Mouse (Mus musculus) spleen, adult 2 months (tissue): ENCODE measurements at regions not wholly inside any gene's neighbourhood (a gene's known extent, or its start where the extent isn't known, plus 50 kb on each side); places are given as distances from the start of the nearest gene placed in this dataset.

Experiments
- DNase-seq, 2 experiments: peaks; one replicate each; pipeline versions ENCODE4 v3.0.0 to v3.0.0-alpha.2; 2012 to 2021; ENCODE audit warnings: low spot score in 2 of 2, low read depth in 1 of 2
- H3K27ac ChIP-seq: fragments of 200-500 bp; 2 replicates; pipeline ENCODE4 v1.5.1; 2012; ENCODE audit warnings: low read length, inconsistent platforms; ENCODE audit not compliant: insufficient read depth
- H3K27me3 ChIP-seq: fragments of 200-500 bp; 2 replicates; pipeline ENCODE4 v1.6.1; 2012; ENCODE audit warnings: mild to moderate bottlenecking, moderate library complexity, low read length, inconsistent platforms; ENCODE audit not compliant: control insufficient read depth, insufficient read depth
- H3K36me3 ChIP-seq: fragments of 200-500 bp; 2 replicates; pipeline ENCODE4 v1.6.1; 2012; ENCODE audit warnings: mild to moderate bottlenecking, low read length, inconsistent platforms; ENCODE audit not compliant: control insufficient read depth, insufficient read depth
- H3K4me1 ChIP-seq: fragments of 200-500 bp; 2 replicates; pipeline ENCODE4 v1.6.1; 2011; ENCODE audit warnings: inconsistent platforms; ENCODE audit not compliant: control insufficient read depth, insufficient read depth, insufficient read length
- H3K4me3 ChIP-seq: fragments of 200-500 bp; 2 replicates; pipeline ENCODE4 v1.5.1; 2011; ENCODE audit warnings: mild to moderate bottlenecking, inconsistent platforms; ENCODE audit not compliant: insufficient read depth, insufficient read length; ENCODE audit errors: extremely low read depth
- CTCF ChIP-seq: fragments of 200-500 bp; IDR thresholded peaks from 2 replicates; pipeline ENCODE4 v1.5.1; 2011; ENCODE audit warnings: mild to moderate bottlenecking, inconsistent platforms; ENCODE audit not compliant: insufficient read depth, insufficient read length, insufficient replicate concordance; ENCODE audit errors: extremely low read depth
- POLR2A ChIP-seq: fragments of 200-500 bp; IDR thresholded peaks from 2 replicates; pipeline ENCODE4 v1.6.1; 2011; ENCODE audit warnings: low read depth, low read length, inconsistent platforms
- WGBS: fragments of 180-500 bp; shearing (Covaris S2); methylation state at CpG from one replicate; pipeline ENCODE4 v1.1.7; 2018; 5-methylcytosine and 5-hydroxymethylcytosine counted together

DNA sequence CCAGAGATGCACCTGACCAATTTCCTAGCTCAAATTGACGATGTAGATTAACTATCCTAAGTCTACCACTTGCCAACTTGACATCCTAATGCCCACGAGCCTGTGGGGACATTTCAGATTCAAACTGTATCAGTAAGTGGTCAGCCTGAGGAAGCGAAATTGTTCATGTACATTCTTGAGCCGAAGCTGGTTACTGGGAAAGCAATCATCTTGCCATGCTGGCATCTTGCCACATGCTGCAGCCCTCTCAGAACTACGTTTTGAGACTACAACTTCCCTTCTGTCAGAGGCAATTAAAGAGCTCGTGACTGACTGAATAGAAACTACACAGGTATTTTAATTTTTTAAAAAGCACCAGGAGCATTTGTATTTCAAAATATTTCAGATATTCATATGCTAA lies 239.7 kb downstream of the Dact1 start:
- no peaks in the 10 kb centered on the region for H3K4me1 ChIP-seq
- TF ChIP-seq POLR2A (no peak), CTCF (no peak)
- no peak for DNase-seq
- no peak overlapping the region for H3K27ac ChIP-seq
- no peaks in the 10 kb centered on the region for H3K36me3 ChIP-seq
- no peaks in the 10 kb centered on the region for H3K27me3 ChIP-seq
- 30% methylated on average over 6 of the region's 6 CpGs for WGBS
- no peak overlapping the region for H3K4me3 ChIP-seq

DNA sequence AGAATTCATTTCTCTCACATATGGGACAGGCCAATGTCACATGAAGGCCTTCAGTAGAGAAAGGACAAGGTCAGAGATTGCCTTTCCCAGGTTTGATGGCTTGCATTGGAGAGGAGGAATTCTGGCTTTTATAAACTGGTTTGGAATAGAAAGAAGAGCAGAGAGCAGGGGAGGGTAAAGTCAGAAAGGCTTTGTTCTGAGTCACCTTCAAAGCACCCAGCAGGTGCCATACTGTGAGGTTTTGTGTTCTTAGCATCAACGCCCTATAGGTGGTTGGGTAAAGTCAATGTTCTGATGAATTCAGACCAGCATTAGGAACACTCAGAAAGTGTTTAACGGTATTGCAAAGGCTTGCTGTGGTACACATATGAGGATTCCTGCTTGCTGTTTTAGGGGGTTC lies 244.5 kb downstream of the Dact1 start:
- no peak for DNase-seq
- TF ChIP-seq CTCF (no peak), POLR2A (no peak)
- Histone ChIP-seq H3K4me1 (no peaks in the 10 kb centered on the region), H3K27ac (no peak overlapping the region), H3K4me3 (no peak overlapping the region), H3K36me3 (no peaks in the 10 kb centered on the region), H3K27me3 (no peaks in the 10 kb centered on the region)
- 67% methylated on average over 2 of the region's 2 CpGs for WGBS

DNA sequence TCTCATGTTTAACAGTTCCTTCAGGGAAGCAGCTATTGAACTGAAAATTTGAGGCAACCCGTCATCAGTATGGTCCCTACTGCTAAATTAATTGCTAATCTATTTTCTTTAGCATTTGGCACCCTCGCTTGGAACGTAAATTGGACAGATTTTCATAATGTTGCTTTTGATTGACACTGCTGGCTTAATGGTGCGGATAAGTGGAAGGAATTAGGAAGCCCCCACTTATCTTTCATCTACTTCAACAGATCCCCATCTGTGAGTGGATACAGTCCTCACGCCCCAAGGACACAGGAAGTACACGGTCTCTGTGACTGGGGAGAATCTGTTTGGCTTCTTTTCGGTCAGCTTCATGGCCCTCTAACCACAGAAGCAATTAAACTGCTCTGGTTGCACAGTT lies 251.6 kb downstream of the Dact1 start:
- no peak for TF ChIP-seq POLR2A
- no peak for TF ChIP-seq CTCF
- Histone ChIP-seq H3K4me3 (no peak overlapping the region), H3K36me3 (no peaks in the 10 kb centered on the region), H3K27me3 (no peaks in the 10 kb centered on the region), H3K27ac (no peak overlapping the region), H3K4me1 (no peaks in the 10 kb centered on the region)
- no peak for DNase-seq
- WGBS = 79% methylated on average over 7 of the region's 7 CpGs

DNA sequence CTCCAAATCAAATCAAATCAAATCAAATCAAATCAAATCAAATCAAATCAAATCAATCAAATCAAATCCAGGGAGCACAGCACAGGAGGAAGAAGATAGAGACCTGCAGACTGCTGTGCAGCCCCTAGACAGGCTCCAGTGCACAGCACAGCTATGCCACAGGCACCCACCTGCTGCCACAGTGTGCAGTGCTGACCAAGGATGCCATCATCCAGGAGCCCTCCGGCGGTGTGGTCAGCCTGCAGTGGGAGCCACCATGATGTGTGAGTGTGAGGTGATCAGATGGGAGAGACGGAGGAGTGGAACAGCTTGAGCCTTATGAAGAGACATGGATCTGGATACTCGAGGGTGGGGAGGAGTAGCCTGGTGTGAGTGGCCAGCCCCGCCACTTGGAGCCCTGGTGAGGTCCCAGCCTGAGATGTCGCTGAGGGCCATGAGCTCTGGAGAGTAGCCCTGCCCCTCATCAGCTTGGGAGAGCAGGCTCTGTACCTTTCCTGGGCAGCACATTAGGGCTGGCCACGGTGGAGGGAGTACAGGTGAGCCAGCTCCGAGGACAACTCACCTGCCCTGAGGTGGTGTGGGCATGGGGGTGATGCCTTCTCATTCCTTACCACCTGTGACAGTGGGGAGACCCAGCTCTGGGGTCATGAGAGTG lies 252.4 kb downstream of the Dact1 start:
- Histone ChIP-seq H3K4me1 (no peaks in the 10 kb centered on the region), H3K4me3 (no peak overlapping the region), H3K27me3 (no peaks in the 10 kb centered on the region), H3K27ac (no peak overlapping the region), H3K36me3 (no peaks in the 10 kb centered on the region)
- no peak for DNase-seq
- TF ChIP-seq CTCF (no peak), POLR2A (no peak)
- WGBS = 86% methylated on average over 8 of the region's 8 CpGs

DNA sequence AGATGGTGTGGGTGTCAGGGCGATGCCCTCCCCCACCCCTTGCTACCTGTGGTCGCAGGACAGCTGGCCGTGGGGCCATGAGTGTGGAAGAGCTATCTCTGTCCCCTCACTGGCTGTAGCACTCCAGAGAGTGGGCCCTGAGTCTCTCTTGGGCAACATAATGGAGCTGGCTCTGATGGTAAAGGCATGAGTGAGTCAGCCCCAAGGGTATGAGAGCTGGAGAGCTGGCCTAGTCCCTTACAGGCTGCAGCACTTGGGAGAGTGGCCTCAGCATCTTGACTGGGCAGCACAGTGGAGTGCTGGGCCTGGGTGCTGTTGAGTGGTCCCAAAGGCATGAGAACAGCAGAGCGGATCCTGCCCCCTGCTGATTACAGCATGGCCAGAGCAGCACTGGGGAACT lies 253.5 kb downstream of the Dact1 start:
- Histone ChIP-seq H3K4me1 (no peaks in the 10 kb centered on the region), H3K4me3 (no peak overlapping the region), H3K27me3 (no peaks in the 10 kb centered on the region), H3K27ac (no peak overlapping the region), H3K36me3 (no peaks in the 10 kb centered on the region)
- no peak for DNase-seq
- TF ChIP-seq CTCF (no peak), POLR2A (no peak)
- WGBS = 88% methylated on average over 4 of the region's 4 CpGs

DNA sequence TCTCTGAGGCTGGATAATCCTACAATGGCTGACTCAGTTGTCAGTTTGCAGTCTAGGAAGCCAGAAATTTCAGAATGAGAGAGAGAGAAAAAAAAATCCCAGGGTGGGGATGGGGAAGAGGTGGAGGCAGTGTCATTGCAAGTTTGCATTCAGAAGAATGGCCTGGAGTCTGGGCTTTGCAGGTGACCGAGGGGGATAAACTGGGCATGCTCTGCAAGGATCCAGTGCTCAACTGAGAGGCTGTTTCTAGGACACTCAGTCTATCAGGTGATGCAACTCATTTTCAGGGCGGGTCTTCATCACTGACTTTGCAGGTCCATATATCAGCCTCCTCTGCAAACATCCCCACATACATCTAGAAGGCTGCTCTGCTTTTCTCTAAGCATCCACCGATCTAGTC lies 256.7 kb downstream of the Dact1 start:
- DNase-seq = no peak
- H3K4me3 ChIP-seq = no peak overlapping the region
- TF ChIP-seq CTCF (no peak), POLR2A (no peak)
- no peak overlapping the region for H3K27ac ChIP-seq
- no peaks in the 10 kb centered on the region for H3K4me1 ChIP-seq
- no peaks in the 10 kb centered on the region for H3K27me3 ChIP-seq
- WGBS = 88% methylated on average over 3 of the region's 3 CpGs
- no peaks in the 10 kb centered on the region for H3K36me3 ChIP-seq

DNA sequence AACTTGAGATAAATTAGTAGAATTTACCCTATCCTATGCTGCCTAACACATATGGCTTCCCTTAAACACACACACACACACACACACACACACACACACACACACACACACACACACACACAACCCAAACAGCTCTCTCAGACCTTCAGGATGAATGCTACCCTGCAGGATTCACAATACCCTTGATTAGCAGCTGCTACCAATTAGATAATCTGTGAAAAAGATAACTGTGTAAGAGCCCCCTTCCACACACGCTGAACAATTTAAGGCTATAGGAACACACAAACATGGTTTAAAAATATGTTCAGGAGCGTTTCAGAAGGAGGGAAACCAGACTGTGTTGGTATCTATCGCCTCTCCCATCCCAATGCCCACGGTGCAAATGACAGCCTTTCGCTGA lies 258.6 kb downstream of the Dact1 start:
- no peak for DNase-seq
- WGBS = 87% methylated on average over 5 of the region's 5 CpGs
- no peaks in the 10 kb centered on the region for H3K4me1 ChIP-seq
- no peaks in the 10 kb centered on the region for H3K27me3 ChIP-seq
- H3K36me3 ChIP-seq = no peaks in the 10 kb centered on the region
- no peak overlapping the region for H3K27ac ChIP-seq
- TF ChIP-seq CTCF (no peak), POLR2A (no peak)
- no peak overlapping the region for H3K4me3 ChIP-seq

DNA sequence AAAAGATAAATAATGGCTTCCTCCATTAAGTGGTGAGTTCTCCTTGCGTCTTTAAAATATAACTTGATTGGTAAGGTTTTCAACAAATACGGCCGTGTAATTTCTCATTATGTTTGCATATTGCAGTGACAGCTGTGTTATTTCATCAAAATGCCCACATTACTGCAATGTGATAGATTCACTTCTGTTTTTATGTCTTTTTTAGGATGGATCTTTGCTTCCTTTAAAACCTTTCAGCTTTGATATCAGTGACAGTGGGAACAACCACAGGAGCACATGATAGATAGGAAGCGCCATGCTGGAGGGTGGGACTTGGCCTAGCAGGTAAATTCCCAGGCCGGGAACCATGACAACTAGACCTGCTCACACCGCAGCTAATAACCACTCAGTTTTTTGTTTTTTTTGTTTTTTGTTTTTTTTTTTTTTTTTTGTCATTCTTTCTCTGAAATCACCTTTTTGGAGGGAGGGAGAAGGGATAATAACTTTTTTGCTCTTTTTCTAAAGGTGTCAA lies 259.3 kb downstream of the Dact1 start:
- Histone ChIP-seq H3K27ac (no peak overlapping the region), H3K36me3 (no peaks in the 10 kb centered on the region), H3K27me3 (no peaks in the 10 kb centered on the region), H3K4me3 (no peak overlapping the region), H3K4me1 (no peaks in the 10 kb centered on the region)
- 84% methylated on average over 6 of the region's 6 CpGs for WGBS
- DNase-seq = no peak
- TF ChIP-seq POLR2A (no peak), CTCF (no peak)
